Mouse (Mus musculus) cerebellum, adult 11-12 months (tissue): ENCODE data around the gene Gabra3.

Experiments used
- DNase-seq: peaks from one replicate; pipeline ENCODE4 v3.0.0; 2022

Gene Gabra3

GRCm38 (mm10) chrX:72656230-72656898, at the start of gene Gabra3:
Gabra3 (minus strand) TSS chrX:72656848.
- DNase-seq, result no peak

DNA sequence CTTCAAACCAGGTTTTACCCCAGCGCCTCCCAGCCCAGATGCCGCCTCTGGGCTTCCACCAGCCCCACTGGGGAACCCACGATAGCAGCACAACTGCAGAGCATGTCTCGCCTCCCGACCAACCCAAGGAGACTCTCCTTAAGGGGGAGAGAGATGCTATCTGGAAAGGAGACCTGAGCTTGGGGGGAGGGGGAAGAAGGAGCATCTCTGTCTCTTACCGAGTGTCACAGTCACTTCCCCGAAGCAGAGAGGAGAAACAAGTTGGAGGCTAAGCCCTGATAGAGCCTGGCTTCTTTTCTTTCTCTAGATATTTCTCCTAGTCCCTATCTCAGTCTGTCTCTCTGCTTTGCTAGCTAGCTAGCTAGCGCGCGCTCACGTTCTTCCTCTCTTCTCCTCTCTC, 859 bp downstream of the Gabra3 start:
- DNase-seq, result no peak

DNA sequence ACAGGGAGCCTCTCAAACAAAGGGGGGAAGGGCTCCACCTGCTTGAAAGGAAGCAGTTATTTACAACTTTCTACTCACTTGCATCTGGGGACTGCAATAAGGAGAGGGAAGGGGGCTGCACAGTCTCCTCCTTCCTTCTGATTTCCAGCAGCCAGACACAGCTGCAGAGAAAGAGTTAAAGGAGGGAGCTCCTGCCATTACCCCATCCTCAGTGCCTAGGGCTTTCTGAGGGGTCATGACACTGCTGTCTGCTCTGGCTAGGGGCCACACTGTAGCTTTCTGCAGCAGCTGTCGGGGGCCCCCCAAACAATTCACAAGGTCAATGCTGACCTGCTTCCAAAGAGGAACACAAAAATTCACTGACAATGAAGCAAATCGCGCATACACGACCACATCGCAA, 1.3 kb downstream of the Gabra3 start:
- DNase-seq, result no peak

GRCm38 (mm10) chrX:72650688-72651087, 6.0 kb downstream of the Gabra3 start:
- DNase-seq, result no peak

DNA sequence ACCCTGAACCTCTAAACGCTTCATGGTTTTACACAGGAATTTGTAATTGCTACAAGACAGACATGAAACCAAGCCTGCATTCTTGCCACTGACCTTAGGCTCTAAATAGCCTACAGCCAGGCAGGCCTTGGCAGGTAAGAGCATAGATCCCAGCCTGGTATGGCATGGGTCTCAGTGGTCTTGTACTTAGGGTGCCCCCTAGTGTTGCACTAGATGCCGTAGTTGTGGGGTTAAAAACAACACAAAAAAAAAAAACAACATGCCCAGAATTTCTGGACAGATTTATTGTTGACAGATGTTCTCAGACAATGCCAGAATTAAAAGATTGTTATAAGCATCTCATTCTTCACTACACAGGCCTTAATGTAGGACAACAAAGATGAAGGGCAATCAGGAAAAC, 12.0 kb downstream of the Gabra3 start:
- no peak for DNase-seq

DNA sequence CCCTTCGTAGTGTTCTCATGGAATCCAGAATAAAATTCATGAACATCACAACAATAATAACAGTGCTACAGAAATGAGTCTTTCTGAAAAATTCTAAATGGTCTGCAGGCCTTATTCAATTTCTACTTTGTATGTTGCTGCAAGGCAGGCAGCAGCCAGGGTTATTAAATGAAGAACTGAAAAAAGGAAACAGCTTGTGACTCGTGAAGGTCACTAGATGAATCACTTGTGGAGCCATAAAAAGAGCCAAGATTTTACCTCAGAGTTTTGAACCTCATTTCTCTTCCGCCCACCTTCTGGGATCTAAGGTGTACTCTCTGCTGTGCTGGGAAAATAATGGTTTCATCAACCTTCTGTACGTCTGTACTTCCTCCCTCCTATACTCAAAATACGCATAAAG, 159.4 kb downstream of the Gabra3 start:
- DNase-seq, result no peak

GRCm38 (mm10) chrX:72489806-72490205, 166.8 kb downstream of the Gabra3 start:
- no peak for DNase-seq

GRCm38 (mm10) chrX:72386758-72387157, 269.9 kb downstream of the Gabra3 start, which contains the start of gene Magea10:
Magea10 (minus strand) TSS chrX:72386858.
- no peak for DNase-seq
